Mouse (Mus musculus): ENCODE data around the gene Carmil2. TPM values are rescaled to one million over a fixed set of nuclear protein-coding genes. Genes with fewer than 3 reads are reported as not detected.

The Carmil2 gene
- polyA plus RNA-seq, 1 experiment from 2014 or later, result 17.8 TPM

DNA sequence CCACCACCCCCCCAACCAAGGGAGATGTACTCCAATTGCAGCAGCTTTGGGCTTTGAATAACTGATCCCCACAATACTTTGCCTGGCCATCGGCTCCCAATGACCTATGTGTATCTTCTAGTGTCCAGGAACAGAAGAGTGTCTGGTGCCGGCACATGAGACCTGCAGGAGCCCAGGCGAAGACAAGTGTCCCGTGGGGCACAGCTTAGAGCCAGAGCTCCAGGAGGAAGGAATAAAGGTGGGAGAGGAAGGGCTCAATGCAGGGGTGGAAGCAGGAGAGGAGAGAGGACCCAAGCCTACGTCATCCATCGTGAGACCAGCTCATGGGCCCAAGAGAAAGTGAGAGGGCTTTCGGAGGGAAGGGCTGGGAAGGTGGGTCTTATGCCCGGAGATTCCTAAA is 22.6 kb downstream of the Carmil2 start:
- H3K9ac ChIP-seq (replicated peaks; ENCODE audit: low read length), result no peak overlapping the region
- no peak for DNase-seq
- 92% methylated on average over 8 of the region's 8 CpGs for WGBS
- no peak for ATAC-seq (ENCODE audit: low FRiP score, low TSS enrichment)
- no peak overlapping the region for H3K4me2 ChIP-seq (ENCODE audit: low read length)
- H3K4me3 ChIP-seq (replicated peaks; ENCODE audit: low read depth, low read length), result no peak overlapping the region
- no peaks in the 10 kb centered on the region for H3K9me3 ChIP-seq (ENCODE audit: control insufficient read depth, low read length)
- peaks cover 5% of the 10 kb centered on the region; the same call in 1 of the 2 replicates for H3K36me3 ChIP-seq (ENCODE audit: control insufficient read depth, insufficient read depth, low read length)
- no peaks in the 10 kb centered on the region for H3K27me3 ChIP-seq (ENCODE audit: control insufficient read depth, insufficient read depth, low read length)
- peaks cover 12% of the 10 kb centered on the region; the same call in 1 of the 2 replicates for H3K4me1 ChIP-seq (ENCODE audit: control insufficient read depth, insufficient read depth, low read length)
- H3K27ac ChIP-seq (replicated peaks; ENCODE audit: low read depth, low read length), result no peak overlapping the region

DNA sequence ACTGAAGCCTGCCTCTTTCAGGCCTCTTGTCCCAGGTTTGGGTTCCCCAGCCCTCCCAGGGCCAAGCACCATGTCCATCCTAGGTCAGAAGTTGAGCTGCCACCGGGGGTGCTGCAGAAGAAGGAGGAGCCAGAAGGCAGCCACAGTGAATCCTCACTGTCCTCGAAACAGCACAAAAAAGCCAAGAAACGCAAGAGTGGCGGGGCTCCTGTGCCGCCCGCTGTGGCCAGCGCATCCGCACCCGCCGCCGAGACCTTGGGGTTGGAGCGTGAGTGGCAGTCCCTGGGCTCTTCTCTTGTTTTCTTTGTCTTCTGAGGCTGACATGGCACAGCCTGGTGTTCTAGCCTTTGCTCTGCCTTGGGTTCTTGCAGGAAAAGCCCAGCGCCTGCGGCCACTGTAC is 23.2 kb downstream of the Carmil2 start:
- DNase-seq (no peak), ATAC-seq (ENCODE audit: low FRiP score, low TSS enrichment) (no peak)
- Histone ChIP-seq H3K4me2 (ENCODE audit: low read length) (no peak overlapping the region), H3K4me1 (ENCODE audit: control insufficient read depth, insufficient read depth, low read length) (peaks cover 12% of the 10 kb centered on the region; the same call in 1 of the 2 replicates), H3K9ac (replicated peaks; ENCODE audit: low read length) (no peak overlapping the region), H3K27ac (replicated peaks; ENCODE audit: low read depth, low read length) (no peak overlapping the region), H3K36me3 (ENCODE audit: control insufficient read depth, insufficient read depth, low read length) (peaks cover 1% of the 10 kb centered on the region; the same call in 1 of the 2 replicates), H3K27me3 (ENCODE audit: control insufficient read depth, insufficient read depth, low read length) (no peaks in the 10 kb centered on the region), H3K9me3 (ENCODE audit: control insufficient read depth, low read length) (no peaks in the 10 kb centered on the region), H3K4me3 (replicated peaks; ENCODE audit: low read depth, low read length) (no peak overlapping the region)
- 78% methylated on average over 14 of the region's 14 CpGs for WGBS

DNA sequence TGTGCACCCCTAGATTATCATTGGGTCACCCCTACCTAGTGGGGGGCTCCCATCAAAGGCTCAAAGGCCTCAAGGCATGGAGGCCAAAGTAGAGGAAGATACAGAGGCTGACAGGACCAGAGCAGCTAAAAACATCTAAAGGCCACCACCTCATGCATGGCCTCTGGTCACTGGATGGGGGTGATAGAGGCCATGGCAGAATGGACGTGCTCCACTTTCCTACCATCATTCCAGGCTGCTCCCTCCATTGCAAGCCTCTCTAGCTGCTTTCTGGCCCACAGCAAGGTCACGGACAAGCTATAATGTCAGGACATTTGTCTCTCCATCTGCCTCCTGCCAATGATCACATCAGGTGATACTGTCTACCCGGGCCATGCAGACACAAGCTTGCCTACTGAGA is 26.2 kb downstream of the Carmil2 start:
- Histone ChIP-seq H3K4me1 (ENCODE audit: control insufficient read depth, insufficient read depth, low read length) (peaks cover 10% of the 10 kb centered on the region; the same call in 1 of the 2 replicates), H3K27ac (replicated peaks; ENCODE audit: low read depth, low read length) (no peak overlapping the region), H3K36me3 (ENCODE audit: control insufficient read depth, insufficient read depth, low read length) (peaks cover 14% of the 10 kb centered on the region), H3K4me3 (replicated peaks; ENCODE audit: low read depth, low read length) (no peak overlapping the region), H3K9me3 (ENCODE audit: control insufficient read depth, low read length) (no peaks in the 10 kb centered on the region), H3K4me2 (ENCODE audit: low read length) (no peak overlapping the region), H3K9ac (replicated peaks; ENCODE audit: low read length) (no peak overlapping the region), H3K27me3 (ENCODE audit: control insufficient read depth, insufficient read depth, low read length) (no peaks in the 10 kb centered on the region)
- ATAC-seq (ENCODE audit: low FRiP score, low TSS enrichment) (no peak), DNase-seq (no peak)
- WGBS, result 87% methylated on average over 3 of the region's 3 CpGs

DNA sequence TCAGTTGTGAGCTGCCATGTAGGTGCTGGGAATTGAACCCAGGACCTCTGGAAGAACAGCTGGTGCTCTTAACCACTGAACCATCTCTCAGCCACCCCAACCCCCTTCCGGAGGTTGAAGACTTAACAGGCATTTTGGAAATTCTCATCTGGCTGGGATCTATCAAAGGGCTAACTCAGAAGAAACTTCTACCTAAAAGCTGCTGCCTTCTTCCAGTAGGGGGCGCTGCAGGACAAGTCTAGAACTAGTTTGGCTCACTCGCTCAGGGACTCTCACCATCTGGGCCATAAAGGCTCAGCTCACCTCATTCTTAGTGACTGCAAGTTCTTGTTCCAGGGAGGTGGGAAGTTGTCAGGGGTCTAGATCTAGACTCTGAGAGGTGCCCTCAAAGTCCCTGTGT is 28.1 kb downstream of the Carmil2 start:
- Histone ChIP-seq H3K4me1 (ENCODE audit: control insufficient read depth, insufficient read depth, low read length) (no peaks in the 10 kb centered on the region), H3K27me3 (ENCODE audit: control insufficient read depth, insufficient read depth, low read length) (no peaks in the 10 kb centered on the region), H3K9ac (replicated peaks; ENCODE audit: low read length) (no peak overlapping the region), H3K36me3 (ENCODE audit: control insufficient read depth, insufficient read depth, low read length) (peaks cover 16% of the 10 kb centered on the region), H3K9me3 (ENCODE audit: control insufficient read depth, low read length) (no peaks in the 10 kb centered on the region), H3K4me2 (ENCODE audit: low read length) (no peak overlapping the region), H3K4me3 (replicated peaks; ENCODE audit: low read depth, low read length) (no peak overlapping the region), H3K27ac (replicated peaks; ENCODE audit: low read depth, low read length) (no peak overlapping the region)
- ATAC-seq (ENCODE audit: low FRiP score, low TSS enrichment) (peak; percentile 25; the same call in 1 of the 2 replicates), DNase-seq (peak; percentile 92)
- 7% methylated on average over 3 of the region's 3 CpGs for WGBS

DNA sequence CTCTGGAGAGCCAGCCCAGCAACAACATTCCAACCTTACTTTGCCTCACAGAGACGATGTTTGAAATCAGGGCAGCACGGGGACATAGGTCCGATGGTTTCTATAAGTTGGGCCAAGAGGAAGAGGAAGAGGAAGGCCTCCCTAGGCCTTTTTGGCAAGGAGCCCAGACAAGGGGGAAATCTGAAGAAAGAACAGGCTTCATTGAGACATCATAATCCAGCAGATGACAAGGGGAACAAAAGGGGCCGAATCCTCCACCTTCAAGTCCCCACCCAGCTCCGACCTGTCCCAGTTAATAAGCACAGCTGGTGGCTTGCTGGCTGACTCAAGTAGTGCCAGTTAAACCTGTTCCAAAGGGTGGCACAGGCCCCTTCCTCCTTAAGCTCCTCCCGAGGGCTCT is 29.0 kb downstream of the Carmil2 start:
- peaks cover 19% of the 10 kb centered on the region for H3K36me3 ChIP-seq (ENCODE audit: control insufficient read depth, insufficient read depth, low read length)
- no peak for DNase-seq
- no peak overlapping the region for H3K9ac ChIP-seq (replicated peaks; ENCODE audit: low read length)
- no peak for ATAC-seq (ENCODE audit: low FRiP score, low TSS enrichment)
- no peak overlapping the region for H3K4me3 ChIP-seq (replicated peaks; ENCODE audit: low read depth, low read length)
- H3K4me2 ChIP-seq (ENCODE audit: low read length), result no peak overlapping the region
- no peak overlapping the region for H3K27ac ChIP-seq (replicated peaks; ENCODE audit: low read depth, low read length)
- H3K9me3 ChIP-seq (ENCODE audit: control insufficient read depth, low read length), result no peaks in the 10 kb centered on the region
- no peaks in the 10 kb centered on the region for H3K27me3 ChIP-seq (ENCODE audit: control insufficient read depth, insufficient read depth, low read length)
- no peaks in the 10 kb centered on the region for H3K4me1 ChIP-seq (ENCODE audit: control insufficient read depth, insufficient read depth, low read length)
- 76% methylated on average over 6 of the region's 6 CpGs for WGBS

DNA sequence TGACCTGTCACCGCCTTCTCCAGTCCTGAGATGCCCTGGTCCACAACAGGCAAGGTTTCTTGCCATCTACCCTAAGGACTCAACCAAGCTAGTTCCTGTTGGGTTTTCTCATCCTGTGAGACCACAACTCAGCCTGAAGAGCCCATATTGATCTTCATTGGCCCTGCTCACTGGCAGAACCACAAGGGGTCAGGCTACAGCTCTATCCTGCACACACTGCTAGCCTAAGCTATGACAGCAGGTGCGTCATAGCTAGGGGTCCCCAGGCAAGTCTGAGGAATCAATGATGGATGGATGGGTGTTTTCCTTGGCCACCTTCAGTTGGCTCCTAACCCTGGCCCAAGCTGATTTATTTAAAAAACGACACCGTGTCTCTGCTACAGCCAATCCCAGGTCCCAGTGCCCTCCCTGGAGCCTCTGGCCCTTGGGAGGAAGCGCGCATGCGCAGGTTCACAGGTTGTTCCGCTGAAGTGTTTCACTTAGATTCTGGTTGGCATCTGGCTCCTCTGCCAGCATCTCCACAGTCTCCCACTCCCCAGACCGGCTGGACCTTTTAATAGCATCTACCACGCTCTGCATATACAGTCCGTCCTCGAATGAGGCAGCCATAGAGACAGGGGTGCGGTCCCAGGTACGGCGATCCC is 30.4 kb downstream of the Carmil2 start:
- Histone ChIP-seq H3K4me2 (ENCODE audit: low read length) (no peak overlapping the region), H3K9me3 (ENCODE audit: control insufficient read depth, low read length) (no peaks in the 10 kb centered on the region), H3K4me3 (replicated peaks; ENCODE audit: low read depth, low read length) (no peak overlapping the region), H3K4me1 (ENCODE audit: control insufficient read depth, insufficient read depth, low read length) (no peaks in the 10 kb centered on the region), H3K36me3 (ENCODE audit: control insufficient read depth, insufficient read depth, low read length) (peaks cover 25% of the 10 kb centered on the region), H3K27me3 (ENCODE audit: control insufficient read depth, insufficient read depth, low read length) (no peaks in the 10 kb centered on the region), H3K9ac (replicated peaks; ENCODE audit: low read length) (no peak overlapping the region), H3K27ac (replicated peaks; ENCODE audit: low read depth, low read length) (no peak overlapping the region)
- no peak for ATAC-seq (ENCODE audit: low FRiP score, low TSS enrichment)
- 95% methylated on average over 15 of the region's 15 CpGs for WGBS
- no peak for DNase-seq

DNA sequence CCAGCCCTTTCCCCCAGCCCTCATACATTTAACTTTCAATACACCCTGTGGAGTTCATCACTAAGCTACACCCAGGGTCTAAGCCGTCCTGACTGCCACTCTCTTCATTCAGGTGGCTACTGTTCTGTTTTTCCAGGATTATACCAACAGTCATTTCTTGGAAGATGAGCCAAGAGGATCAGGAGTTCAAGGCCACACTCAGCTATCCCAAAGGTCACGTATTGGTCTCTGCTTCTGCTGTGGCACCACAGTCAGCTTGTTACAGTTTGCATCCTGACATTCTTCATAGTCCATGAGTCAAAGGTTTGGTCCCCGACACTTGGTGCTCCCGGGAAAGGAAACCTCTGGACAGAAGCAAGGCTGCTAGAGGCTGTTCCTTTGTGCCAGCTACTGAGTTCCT is 33.6 kb downstream of the Carmil2 start:
- no peaks in the 10 kb centered on the region for H3K9me3 ChIP-seq (ENCODE audit: control insufficient read depth, low read length)
- ATAC-seq (ENCODE audit: low FRiP score, low TSS enrichment) (no peak), DNase-seq (no peak)
- H3K4me3 ChIP-seq (replicated peaks; ENCODE audit: low read depth, low read length), result no peak overlapping the region
- no peaks in the 10 kb centered on the region for H3K4me1 ChIP-seq (ENCODE audit: control insufficient read depth, insufficient read depth, low read length)
- no peak overlapping the region for H3K27ac ChIP-seq (replicated peaks; ENCODE audit: low read depth, low read length)
- WGBS, result 93% methylated on average over 4 of the region's 4 CpGs
- H3K36me3 ChIP-seq (ENCODE audit: control insufficient read depth, insufficient read depth, low read length), result peaks cover 39% of the 10 kb centered on the region
- no peaks in the 10 kb centered on the region for H3K27me3 ChIP-seq (ENCODE audit: control insufficient read depth, insufficient read depth, low read length)
- H3K4me2 ChIP-seq (ENCODE audit: low read length), result no peak overlapping the region
- H3K9ac ChIP-seq (replicated peaks; ENCODE audit: low read length), result no peak overlapping the region

DNA sequence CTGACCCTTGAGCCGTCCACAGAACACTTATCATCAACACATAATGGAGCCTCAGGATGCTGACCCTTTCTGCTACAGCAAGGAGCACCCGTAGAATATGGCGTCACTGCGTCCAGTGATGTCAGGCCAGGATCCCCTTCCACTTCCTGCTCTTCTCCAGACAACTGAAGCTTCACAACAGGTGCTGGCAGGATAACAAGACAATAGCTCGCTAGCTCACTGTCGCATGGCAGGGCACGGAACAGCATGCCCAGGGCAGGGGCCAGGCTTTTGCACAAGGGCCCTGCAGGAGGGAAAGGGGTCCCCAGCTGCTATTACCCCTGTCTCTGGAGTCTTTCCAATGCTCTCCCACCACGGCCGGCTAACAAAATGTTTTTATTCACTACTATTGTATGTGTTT is 36.8 kb downstream of the Carmil2 start:
- no peaks in the 10 kb centered on the region for H3K9me3 ChIP-seq (ENCODE audit: control insufficient read depth, low read length)
- WGBS, result 92% methylated on average over 9 of the region's 9 CpGs
- H3K4me2 ChIP-seq (ENCODE audit: low read length), result no peak overlapping the region
- ATAC-seq (ENCODE audit: low FRiP score, low TSS enrichment) (no peak), DNase-seq (no peak)
- H3K36me3 ChIP-seq (ENCODE audit: control insufficient read depth, insufficient read depth, low read length), result peaks cover 51% of the 10 kb centered on the region
- H3K4me3 ChIP-seq (replicated peaks; ENCODE audit: low read depth, low read length), result no peak overlapping the region
- H3K4me1 ChIP-seq (ENCODE audit: control insufficient read depth, insufficient read depth, low read length), result no peaks in the 10 kb centered on the region
- no peaks in the 10 kb centered on the region for H3K27me3 ChIP-seq (ENCODE audit: control insufficient read depth, insufficient read depth, low read length)
- H3K9ac ChIP-seq (replicated peaks; ENCODE audit: low read length), result no peak overlapping the region
- H3K27ac ChIP-seq (replicated peaks; ENCODE audit: low read depth, low read length), result no peak overlapping the region

DNA sequence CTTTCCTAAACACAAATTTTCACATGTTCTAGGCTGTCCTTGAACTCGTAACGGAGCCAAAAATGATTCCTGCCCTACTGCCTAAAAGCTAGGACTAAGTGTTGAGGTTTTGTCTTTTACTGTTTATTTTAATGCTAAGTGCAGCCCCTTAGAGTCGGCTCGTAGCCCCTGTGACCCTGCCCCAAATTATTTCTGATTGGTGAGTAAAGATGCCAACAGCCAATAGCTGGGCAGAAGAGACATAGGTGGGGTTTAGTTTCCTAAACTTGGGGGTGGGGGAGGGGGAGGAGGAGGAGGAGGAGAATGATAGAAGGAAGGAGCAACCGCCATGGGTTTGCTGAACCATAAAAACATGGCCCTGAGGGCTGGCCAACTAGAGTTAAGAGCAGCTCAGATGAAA is 39.7 kb downstream of the Carmil2 start:
- 90% methylated on average over 5 of the region's 5 CpGs for WGBS
- DNase-seq (no peak), ATAC-seq (ENCODE audit: low FRiP score, low TSS enrichment) (no peak)
- H3K27ac ChIP-seq (replicated peaks; ENCODE audit: low read depth, low read length), result no peak overlapping the region
- H3K9me3 ChIP-seq (ENCODE audit: control insufficient read depth, low read length), result no peaks in the 10 kb centered on the region
- no peaks in the 10 kb centered on the region for H3K27me3 ChIP-seq (ENCODE audit: control insufficient read depth, insufficient read depth, low read length)
- no peak overlapping the region for H3K9ac ChIP-seq (replicated peaks; ENCODE audit: low read length)
- no peaks in the 10 kb centered on the region for H3K4me1 ChIP-seq (ENCODE audit: control insufficient read depth, insufficient read depth, low read length)
- no peak overlapping the region for H3K4me2 ChIP-seq (ENCODE audit: low read length)
- H3K36me3 ChIP-seq (ENCODE audit: control insufficient read depth, insufficient read depth, low read length), result peaks cover 56% of the 10 kb centered on the region
- H3K4me3 ChIP-seq (replicated peaks; ENCODE audit: low read depth, low read length), result no peak overlapping the region

Data from midbrain, embryonic 14.5 days (tissue).